In the genomic region with DNA sequence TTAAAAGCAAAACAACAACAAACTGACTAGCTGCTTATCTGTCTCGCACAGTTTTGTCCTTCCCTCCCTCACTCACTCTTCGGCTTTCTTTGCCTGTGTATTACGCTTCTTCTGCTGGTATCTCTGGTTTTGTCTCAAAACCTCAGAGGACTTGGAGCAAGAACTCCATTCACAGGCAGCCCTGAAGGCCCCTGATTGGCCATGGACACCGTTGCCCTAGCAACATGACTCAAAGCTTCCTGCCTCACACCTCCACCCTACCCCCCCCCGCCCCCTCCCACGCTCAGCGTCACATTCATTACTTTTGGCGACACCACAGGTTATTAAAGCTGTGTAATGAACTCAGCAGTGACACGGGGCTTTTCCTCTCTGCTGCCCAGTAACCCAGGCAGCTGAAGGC, we compare ENCODE assay signal across 14 mouse cellular contexts.
DNase-seq lines count a peak whose midpoint lies in the region; ATAC-seq and TF ChIP-seq lines count a peak whose summit lies in the region.
"Had no signal": no experiment of that assay in that cellular context is flagged by ENCODE, and none has a peak within 500 bp of the region (broad histone marks: within the 10 kb centered on the region; RNA-seq: fewer than 3 reads in every experiment).

No protein-coding gene starts in this region.

- H3K4me1 ChIP-seq in midbrain, embryonic 16.5 days (ENCODE audit: control insufficient read depth, insufficient read depth, low read length), result peaks cover 8% of the 10 kb centered on the region; the same call in 1 of the 2 replicates
- no peaks in the 10 kb centered on the region; the same call in 1 of the 2 replicates for H3K4me1 ChIP-seq in midbrain, embryonic 15.5 days

- H3K36me3 ChIP-seq in midbrain, embryonic 16.5 days (ENCODE audit: control insufficient read depth, insufficient read depth, low read length), result no peaks in the 10 kb centered on the region
- no peaks in the 10 kb centered on the region for H3K36me3 ChIP-seq in midbrain, embryonic 15.5 days (replicated peaks)
- H3K36me3 ChIP-seq: midbrain, embryonic 10.5 days had no signal

- ATAC-seq in CD4-positive, CD25-positive, alpha-beta regulatory T cell, adult 4 months, result peak; percentile 93
- ATAC-seq in midbrain, embryonic 16.5 days, result no peak; the same call in 1 of the 2 replicates
- ATAC-seq in midbrain, embryonic 15.5 days (replicated peaks), result no peak
- ATAC-seq: intestine, embryonic 16.5 days had no signal

- no peak overlapping the region for H3K9ac ChIP-seq in midbrain, embryonic 16.5 days (ENCODE audit: low read depth, low read length)
- H3K9ac ChIP-seq in midbrain, embryonic 15.5 days, result no peak overlapping the region

- no peak for TF ChIP-seq CTCF in layer of hippocampus, adult 2 months (conservative IDR thresholded peaks at IDR 0.05)
- no peak for TF ChIP-seq CTCF in brain, embryonic 14.5 days (IDR thresholded peaks at IDR 0.05; ENCODE audit: borderline replicate concordance, extremely low read depth, insufficient read depth, insufficient read length)

- 65% methylated on average over 9 of the region's 9 CpGs for whole genome bisulfite sequencing in midbrain, embryonic 16.5 days
- 54% methylated on average over 9 of the region's 9 CpGs for WGBS in midbrain, embryonic 15.5 days

- H3K9me3 ChIP-seq in midbrain, embryonic 16.5 days (replicated peaks; ENCODE audit: control insufficient read depth, low read length, poor library complexity, severe bottlenecking), result no peaks in the 10 kb centered on the region
- no peaks in the 10 kb centered on the region for H3K9me3 ChIP-seq in midbrain, embryonic 15.5 days
- H3K9me3 ChIP-seq: midbrain, embryonic 10.5 days had no signal

- TF ChIP-seq POLR2A in brain, embryonic 14.5 days (IDR thresholded peaks at IDR 0.05; ENCODE audit: borderline replicate concordance, extremely low read depth, insufficient read depth, insufficient read length, poor library complexity, severe bottlenecking), result no peak

- peak; percentile 34 to 43 for DNase-seq in layer of hippocampus, adult 2 months (ENCODE audit: low spot score in 2 of 2)
- no peak for DNase-seq in layer of hippocampus, postnatal 36 days
- peak; percentile 40 for DNase-seq in brain, embryonic 14.5 days (ENCODE audit: low read depth)
- DNase-seq in natural killer cell, adult 2 months (ENCODE audit: low spot score in 2 of 2), result peak; percentile 71 to 78
- DNase-seq in kidney, postnatal 10 days, result no peak
- DNase-seq: cerebellum, adult 8-10 months; left cerebral cortex, postnatal 4 days; lung, adult 2 months had no signal

- H3K4me3 ChIP-seq in layer of hippocampus, adult 2 months, result no peak overlapping the region
- no peak overlapping the region for H3K4me3 ChIP-seq in midbrain, embryonic 16.5 days (ENCODE audit: low read depth, low read length)
- no peak overlapping the region for H3K4me3 ChIP-seq in midbrain, embryonic 15.5 days
- H3K4me3 ChIP-seq: midbrain, embryonic 10.5 days had no signal

- H3K4me2 ChIP-seq in midbrain, embryonic 16.5 days (ENCODE audit: low read length), result no peak overlapping the region
- H3K4me2 ChIP-seq in midbrain, embryonic 15.5 days, result no peak overlapping the region

- H3K27ac ChIP-seq in layer of hippocampus, adult 2 months, result no peak overlapping the region
- no peak overlapping the region for H3K27ac ChIP-seq in midbrain, embryonic 16.5 days (ENCODE audit: low read length)
- H3K27ac ChIP-seq in midbrain, embryonic 15.5 days, result no peak overlapping the region
- H3K27ac ChIP-seq: midbrain, embryonic 10.5 days had no signal

- no peaks in the 10 kb centered on the region for H3K27me3 ChIP-seq in midbrain, embryonic 16.5 days (ENCODE audit: control insufficient read depth, insufficient read depth, low read depth, low read length)
- H3K27me3 ChIP-seq in midbrain, embryonic 15.5 days (replicated peaks), result no peaks in the 10 kb centered on the region
- H3K27me3 ChIP-seq: CH12.LX had no signal

Comparison
In these comparisons a context has a peak if more than half of its experiments do, and no peak if none do; other contexts are left out.
1. DNase-seq: peak in layer of hippocampus, adult 2 months (2 of 2), brain, embryonic 14.5 days (single experiment) and natural killer cell, adult 2 months (2 of 2); none in layer of hippocampus, postnatal 36 days (0 of 2) and kidney, postnatal 10 days (single experiment).